Mouse (Mus musculus): ENCODE measurements at regions not wholly inside any gene's neighbourhood (a gene's known extent, or its start where the extent isn't known, plus 50 kb on each side); places are given as distances from the start of the nearest gene placed in this dataset.

- no peaks in the 10 kb centered on the region for H3K36me3 ChIP-seq (ENCODE audit: insufficient read depth, low read length)
- H3K4me1 ChIP-seq (ENCODE audit: insufficient read depth, low read length): 0 out of 2 replicates have a peak, but pooled peaks cover 15% of the 10 kb centered on the region
- ATAC-seq (ENCODE audit: low FRiP score, low TSS enrichment): no peak
- H3K4me3 ChIP-seq (ENCODE audit: low read length): no peak overlapping the region
- H3K4me2 ChIP-seq (replicated peaks; ENCODE audit: low read depth, low read length): no peak overlapping the region
- no peak overlapping the region for H3K9ac ChIP-seq (replicated peaks; ENCODE audit: low read length)
- no peak overlapping the region for H3K27ac ChIP-seq (ENCODE audit: low read length)
- H3K27me3 ChIP-seq (ENCODE audit: insufficient read depth, low read length): no peaks in the 10 kb centered on the region
- H3K9me3 ChIP-seq (ENCODE audit: low read length): no peaks in the 10 kb centered on the region
These were observed 81.5 kb downstream of the Aldh8a1 start for GRCm38 (mm10) chr10:21458608-21459007.

GRCm38 (mm10) chr10:21460062-21460461, 83.0 kb downstream of the Aldh8a1 start:
- H3K4me3 ChIP-seq (ENCODE audit: low read length): no peak overlapping the region
- no peak overlapping the region for H3K9ac ChIP-seq (replicated peaks; ENCODE audit: low read length)
- ATAC-seq (ENCODE audit: low FRiP score, low TSS enrichment): no peak
- 0 out of 2 replicates have a peak, but pooled peaks cover 15% of the 10 kb centered on the region for H3K4me1 ChIP-seq (ENCODE audit: insufficient read depth, low read length)
- no peak overlapping the region for H3K4me2 ChIP-seq (replicated peaks; ENCODE audit: low read depth, low read length)
- 47% methylated on average over 2 of the region's 2 CpGs for WGBS
- H3K9me3 ChIP-seq (ENCODE audit: low read length): no peaks in the 10 kb centered on the region
- no peak overlapping the region; the same call in 1 of the 2 replicates for H3K27ac ChIP-seq (ENCODE audit: low read length)
- no peaks in the 10 kb centered on the region for H3K36me3 ChIP-seq (ENCODE audit: insufficient read depth, low read length)
- H3K27me3 ChIP-seq (ENCODE audit: insufficient read depth, low read length): no peaks in the 10 kb centered on the region

GRCm38 (mm10) chr10:21462915-21463314, 85.8 kb downstream of the Aldh8a1 start:
- no peak overlapping the region for H3K9ac ChIP-seq (replicated peaks; ENCODE audit: low read length)
- H3K4me1 ChIP-seq (ENCODE audit: insufficient read depth, low read length): peaks cover 24% of the 10 kb centered on the region; the same call in 1 of the 2 replicates
- no peaks in the 10 kb centered on the region for H3K36me3 ChIP-seq (ENCODE audit: insufficient read depth, low read length)
- no peak overlapping the region for H3K27ac ChIP-seq (ENCODE audit: low read length)
- WGBS: 60% methylated on average over 3 of the region's 3 CpGs
- no peak for ATAC-seq (ENCODE audit: low FRiP score, low TSS enrichment)
- H3K4me3 ChIP-seq (ENCODE audit: low read length): no peak overlapping the region
- no peak overlapping the region for H3K4me2 ChIP-seq (replicated peaks; ENCODE audit: low read depth, low read length)
- H3K27me3 ChIP-seq (ENCODE audit: insufficient read depth, low read length): no peaks in the 10 kb centered on the region
- H3K9me3 ChIP-seq (ENCODE audit: low read length): no peaks in the 10 kb centered on the region

GRCm38 (mm10) chr10:21465362-21465761, 88.3 kb downstream of the Aldh8a1 start:
- H3K27me3 ChIP-seq (ENCODE audit: insufficient read depth, low read length): no peaks in the 10 kb centered on the region
- no peaks in the 10 kb centered on the region for H3K9me3 ChIP-seq (ENCODE audit: low read length)
- H3K4me3 ChIP-seq (ENCODE audit: low read length): no peak overlapping the region
- peaks cover 26% of the 10 kb centered on the region for H3K4me1 ChIP-seq (ENCODE audit: insufficient read depth, low read length)
- no peak overlapping the region for H3K9ac ChIP-seq (replicated peaks; ENCODE audit: low read length)
- peak overlapping the region; percentile 7 for H3K4me2 ChIP-seq (replicated peaks; ENCODE audit: low read depth, low read length)
- H3K36me3 ChIP-seq (ENCODE audit: insufficient read depth, low read length): no peaks in the 10 kb centered on the region
- peak; percentile 84; the same call in 1 of the 2 replicates for ATAC-seq (ENCODE audit: low FRiP score, low TSS enrichment)
- WGBS: 3% methylated on average over 15 of the region's 15 CpGs
- H3K27ac ChIP-seq (ENCODE audit: low read length): no peak overlapping the region; the same call in 1 of the 2 replicates

GRCm38 (mm10) chr10:21465806-21466377, 88.8 kb downstream of the Aldh8a1 start:
- no peaks in the 10 kb centered on the region for H3K36me3 ChIP-seq (ENCODE audit: insufficient read depth, low read length)
- 0 out of 2 replicates have a peak, but pooled peaks have one; percentile 39 for ATAC-seq (ENCODE audit: low FRiP score, low TSS enrichment)
- H3K27me3 ChIP-seq (ENCODE audit: insufficient read depth, low read length): no peaks in the 10 kb centered on the region
- 41% methylated on average over 7 of the region's 7 CpGs for WGBS
- H3K9ac ChIP-seq (replicated peaks; ENCODE audit: low read length): no peak overlapping the region
- peaks cover 21% of the 10 kb centered on the region for H3K4me1 ChIP-seq (ENCODE audit: insufficient read depth, low read length)
- peak overlapping the region; percentile 51 for H3K27ac ChIP-seq (ENCODE audit: low read length)
- peak overlapping the region; percentile 7; the same call in 1 of the 2 replicates for H3K4me2 ChIP-seq (replicated peaks; ENCODE audit: low read depth, low read length)
- H3K9me3 ChIP-seq (ENCODE audit: low read length): no peaks in the 10 kb centered on the region
- no peak overlapping the region for H3K4me3 ChIP-seq (ENCODE audit: low read length)

- H3K27ac ChIP-seq (ENCODE audit: low read length): no peak overlapping the region
- 46% methylated on average over 4 of the region's 4 CpGs for WGBS
- H3K4me1 ChIP-seq (ENCODE audit: insufficient read depth, low read length): peaks cover 13% of the 10 kb centered on the region
- H3K36me3 ChIP-seq (ENCODE audit: insufficient read depth, low read length): no peaks in the 10 kb centered on the region
- H3K4me2 ChIP-seq (replicated peaks; ENCODE audit: low read depth, low read length): no peak overlapping the region
- ATAC-seq (ENCODE audit: low FRiP score, low TSS enrichment): no peak
- H3K9me3 ChIP-seq (ENCODE audit: low read length): no peaks in the 10 kb centered on the region
- H3K27me3 ChIP-seq (ENCODE audit: insufficient read depth, low read length): no peaks in the 10 kb centered on the region
- H3K4me3 ChIP-seq (ENCODE audit: low read length): no peak overlapping the region
- no peak overlapping the region for H3K9ac ChIP-seq (replicated peaks; ENCODE audit: low read length)
These were observed 90.5 kb downstream of the Aldh8a1 start for GRCm38 (mm10) chr10:21467425-21468085.

- no peak for ATAC-seq (ENCODE audit: low FRiP score, low TSS enrichment)
- H3K27me3 ChIP-seq (ENCODE audit: insufficient read depth, low read length): no peaks in the 10 kb centered on the region
- no peak overlapping the region for H3K9ac ChIP-seq (replicated peaks; ENCODE audit: low read length)
- H3K4me2 ChIP-seq (replicated peaks; ENCODE audit: low read depth, low read length): no peak overlapping the region
- H3K36me3 ChIP-seq (ENCODE audit: insufficient read depth, low read length): no peaks in the 10 kb centered on the region
- 62% methylated on average over 10 of the region's 10 CpGs for WGBS
- H3K9me3 ChIP-seq (ENCODE audit: low read length): no peaks in the 10 kb centered on the region
- peaks cover 13% of the 10 kb centered on the region for H3K4me1 ChIP-seq (ENCODE audit: insufficient read depth, low read length)
- H3K4me3 ChIP-seq (ENCODE audit: low read length): no peak overlapping the region
- no peak overlapping the region for H3K27ac ChIP-seq (ENCODE audit: low read length)
These were observed 91.3 kb downstream of the Aldh8a1 start for GRCm38 (mm10) chr10:21468421-21468820.

GRCm38 (mm10) chr10:21469961-21470360, 92.9 kb downstream of the Aldh8a1 start:
- Histone ChIP-seq H3K4me1 (ENCODE audit: insufficient read depth, low read length) (peaks cover 13% of the 10 kb centered on the region), H3K27me3 (ENCODE audit: insufficient read depth, low read length) (no peaks in the 10 kb centered on the region), H3K36me3 (ENCODE audit: insufficient read depth, low read length) (no peaks in the 10 kb centered on the region), H3K9ac (replicated peaks; ENCODE audit: low read length) (no peak overlapping the region), H3K4me2 (replicated peaks; ENCODE audit: low read depth, low read length) (no peak overlapping the region), H3K4me3 (ENCODE audit: low read length) (no peak overlapping the region), H3K27ac (ENCODE audit: low read length) (no peak overlapping the region), H3K9me3 (ENCODE audit: low read length) (no peaks in the 10 kb centered on the region)
- 43% methylated on average over 1 of the region's 1 CpGs for WGBS
- ATAC-seq (ENCODE audit: low FRiP score, low TSS enrichment): 0 out of 2 replicates have a peak, but pooled peaks have one; percentile 57

- ATAC-seq (ENCODE audit: low FRiP score, low TSS enrichment): no peak
- H3K27ac ChIP-seq (ENCODE audit: low read length): no peak overlapping the region
These were observed 93.5 kb downstream of the Aldh8a1 start for GRCm38 (mm10) chr10:21470589-21470988.

GRCm38 (mm10) chr10:21474242-21474641, 97.2 kb downstream of the Aldh8a1 start:
- no peak overlapping the region for H3K9ac ChIP-seq (replicated peaks; ENCODE audit: low read length)
- H3K27me3 ChIP-seq (ENCODE audit: insufficient read depth, low read length): no peaks in the 10 kb centered on the region
- no peak overlapping the region for H3K4me2 ChIP-seq (replicated peaks; ENCODE audit: low read depth, low read length)
- H3K36me3 ChIP-seq (ENCODE audit: insufficient read depth, low read length): no peaks in the 10 kb centered on the region
- H3K27ac ChIP-seq (ENCODE audit: low read length): no peak overlapping the region
- no peaks in the 10 kb centered on the region for H3K9me3 ChIP-seq (ENCODE audit: low read length)
- ATAC-seq (ENCODE audit: low FRiP score, low TSS enrichment): no peak
- H3K4me1 ChIP-seq (ENCODE audit: insufficient read depth, low read length): peaks cover 5% of the 10 kb centered on the region; the same call in 1 of the 2 replicates
- 64% methylated on average over 7 of the region's 7 CpGs for WGBS
- H3K4me3 ChIP-seq (ENCODE audit: low read length): no peak overlapping the region

More at GRCm38 (mm10) chr10:21470589-21470988, 93.5 kb downstream of the Aldh8a1 start:
- Histone ChIP-seq H3K4me3 (ENCODE audit: low read length) (no peak overlapping the region), H3K36me3 (ENCODE audit: insufficient read depth, low read length) (no peaks in the 10 kb centered on the region), H3K9ac (replicated peaks; ENCODE audit: low read length) (no peak overlapping the region), H3K27me3 (ENCODE audit: insufficient read depth, low read length) (no peaks in the 10 kb centered on the region), H3K9me3 (ENCODE audit: low read length) (no peaks in the 10 kb centered on the region), H3K4me1 (ENCODE audit: insufficient read depth, low read length) (peaks cover 11% of the 10 kb centered on the region), H3K4me2 (replicated peaks; ENCODE audit: low read depth, low read length) (no peak overlapping the region)
- 79% methylated on average over 20 of the region's 20 CpGs for WGBS

Measured in kidney, embryonic 16.5 days (tissue).